Mouse (Mus musculus) CH12.LX (cell line): ENCODE measurements around the gene Pik3r1. TPM values are rescaled to one million over a fixed set of nuclear protein-coding genes. Genes with fewer than 3 reads are reported as not detected.

Experiments used
- DNase-seq: peaks from one replicate; pipeline ENCODE4 v3.0.0-alpha.2; 2013; ENCODE audit errors: extremely low read depth
- H3K27ac ChIP-seq: 2 replicates; pipeline ENCODE4 v1.5.1; 2012; ENCODE audit warnings: low read depth, mild to moderate bottlenecking, control low read depth, moderate library complexity; ENCODE audit not compliant: insufficient read depth
- H3K27me3 ChIP-seq: replicated peaks from 2 replicates; pipeline ENCODE3; 2012; ENCODE audit warnings: inconsistent platforms
- H3K36me3 ChIP-seq, 2 experiments: replicated peaks in 1 of 2; 2 replicates each; pipeline versions ENCODE3 to v1.6.1; 2012; ENCODE audit warnings: inconsistent platforms in 1 of 2, low read length in 1 of 2, mild to moderate bottlenecking in 1 of 2, mixed read lengths in 1 of 2, moderate library complexity in 1 of 2; ENCODE audit not compliant: control insufficient read depth in 1 of 2, insufficient read depth in 1 of 2
- H3K4me1 ChIP-seq, 2 experiments: 2 replicates each; pipeline ENCODE4 v1.6.1; 2012; ENCODE audit warnings: inconsistent platforms in 1 of 2, moderate library complexity in 1 of 2; ENCODE audit not compliant: insufficient read depth in 2 of 2, control insufficient read depth in 1 of 2
- H3K4me2 ChIP-seq: 2 replicates; pipeline ENCODE4 v1.6.1; 2012; ENCODE audit warnings: low read depth, mild to moderate bottlenecking, control low read depth; ENCODE audit not compliant: poor library complexity, insufficient read depth, severe bottlenecking
- H3K4me3 ChIP-seq, 3 experiments: fragments of 150-350 bp in 1 of 3; sonication (generic) in 1 of 3; replicated peaks in 1 of 3; 2 replicates each; pipeline versions ENCODE3 to v1.5.1; 2011 to 2012; ENCODE audit warnings: low read depth in 2 of 3, low read length in 2 of 3, mild to moderate bottlenecking in 2 of 3, moderate library complexity in 2 of 3, control low read depth in 1 of 3, improper control_type of control experiment in 1 of 3, inconsistent platforms in 1 of 3, mixed read lengths in 1 of 3; ENCODE audit not compliant: poor library complexity in 1 of 3
- H3K79me2 ChIP-seq: replicated peaks from 2 replicates; pipeline ENCODE4 v1.6.1; 2012; ENCODE audit warnings: mild to moderate bottlenecking, moderate library complexity; ENCODE audit not compliant: control insufficient read depth, poor library complexity, insufficient read depth, severe bottlenecking; ENCODE audit errors: extremely low read depth
- H3K9ac ChIP-seq: 2 replicates; pipeline ENCODE4 v1.6.1; 2012; ENCODE audit warnings: low read depth, mild to moderate bottlenecking, control low read depth, moderate library complexity; ENCODE audit not compliant: insufficient read depth
- H3K9me3 ChIP-seq: replicated peaks from 2 replicates; pipeline ENCODE3; 2012; ENCODE audit warnings: low read length, inconsistent platforms, mixed read lengths
- EP300 ChIP-seq: IDR thresholded peaks from 2 replicates; pipeline ENCODE4 v1.6.1; 2011; ENCODE audit warnings: low read length, improper control_type of control experiment
- JUND ChIP-seq: conservative IDR thresholded peaks from 2 replicates; pipeline ENCODE4 v1.6.1; 2011; ENCODE audit warnings: low read depth, low read length, improper control_type of control experiment
- KAT2A ChIP-seq: IDR thresholded peaks from 2 replicates; pipeline ENCODE4 v1.6.1; 2012; ENCODE audit warnings: low read length, improper control_type of control experiment, inconsistent platforms; ENCODE audit not compliant: insufficient replicate concordance
- MAZ ChIP-seq: IDR thresholded peaks from 2 replicates; pipeline ENCODE4 v1.6.1; 2012; ENCODE audit warnings: low read depth, mild to moderate bottlenecking, inconsistent platforms, low read length, improper control_type of control experiment, moderate library complexity
- MEF2A ChIP-seq: IDR thresholded peaks from 2 replicates; pipeline ENCODE4 v1.6.1; 2014; ENCODE audit warnings: low read depth, mild to moderate bottlenecking, inconsistent platforms, low read length, improper control_type of control experiment, borderline replicate concordance
- MXI1 ChIP-seq: IDR thresholded peaks from 2 replicates; pipeline ENCODE4 v1.6.1; 2011; ENCODE audit warnings: mild to moderate bottlenecking, low read depth, low read length, improper control_type of control experiment
- MYC ChIP-seq: IDR thresholded peaks from 2 replicates; pipeline ENCODE4 v1.6.1; 2011; ENCODE audit warnings: low read depth, mild to moderate bottlenecking, improper control_type of control experiment, low read length
- NELFE ChIP-seq: IDR thresholded peaks from 2 replicates; pipeline ENCODE4 v1.6.1; 2011; ENCODE audit warnings: low read depth, low read length, improper control_type of control experiment
- NRF1 ChIP-seq: IDR thresholded peaks from 2 replicates; pipeline ENCODE4 v1.6.1; 2014; ENCODE audit warnings: low read depth, mild to moderate bottlenecking, inconsistent platforms, low read length, improper control_type of control experiment, moderate library complexity
- PAX5 ChIP-seq: IDR thresholded peaks from 2 replicates; pipeline ENCODE4 v1.6.1; 2012; ENCODE audit warnings: low read length, inconsistent platforms, mixed read lengths
- POLR2A ChIP-seq: IDR thresholded peaks from 2 replicates; pipeline ENCODE4 v1.6.1; 2011; ENCODE audit warnings: low read depth, mild to moderate bottlenecking, improper control_type of control experiment, low read length
- POLR2AphosphoS2 ChIP-seq: IDR thresholded peaks from 2 replicates; pipeline ENCODE4 v1.6.1; 2011; ENCODE audit warnings: low read depth, low read length, improper control_type of control experiment
- SIN3A ChIP-seq: IDR thresholded peaks from 2 replicates; pipeline ENCODE4 v1.6.1; 2012; ENCODE audit warnings: low read length, improper control_type of control experiment, inconsistent platforms
- TBP ChIP-seq: conservative IDR thresholded peaks from 2 replicates; pipeline ENCODE4 v1.6.1; 2011; ENCODE audit warnings: low read depth, low read length, improper control_type of control experiment
- TCF12 ChIP-seq: IDR thresholded peaks from 2 replicates; pipeline ENCODE4 v1.6.1; 2014; ENCODE audit warnings: low read depth, mild to moderate bottlenecking, inconsistent platforms, low read length, improper control_type of control experiment
- USF2 ChIP-seq: conservative IDR thresholded peaks from 2 replicates; pipeline ENCODE4 v1.6.1; 2011; ENCODE audit warnings: low read depth, low read length, improper control_type of control experiment
- ZC3H11A ChIP-seq: IDR thresholded peaks from 2 replicates; pipeline ENCODE4 v1.6.1; 2012; ENCODE audit warnings: low read depth, mild to moderate bottlenecking, inconsistent platforms, low read length, improper control_type of control experiment
- ZKSCAN1 ChIP-seq: IDR thresholded peaks from 2 replicates; pipeline ENCODE4 v1.6.1; 2012; ENCODE audit warnings: low read depth, inconsistent platforms, low read length, improper control_type of control experiment, borderline replicate concordance
- ZMIZ1 ChIP-seq: IDR thresholded peaks from 2 replicates; pipeline ENCODE4 v1.6.1; 2012; ENCODE audit warnings: low read depth, mild to moderate bottlenecking, inconsistent platforms, low read length, improper control_type of control experiment
- ZNF384 ChIP-seq: IDR thresholded peaks from 2 replicates; pipeline ENCODE4 v1.6.1; 2012; ENCODE audit warnings: low read depth, low read length, improper control_type of control experiment, inconsistent platforms
- dilution Hi-C: fragments of 300-500 bp; cut with MboI; formaldehyde crosslinking; loops from 2 replicates; pipeline ENCODE4 v1.14.3; 2020; ENCODE audit warnings: low sequenced_read_pairs; ENCODE audit not compliant: extremely low pct_unique_long_range_greater_than_20kb, extremely low pct_ligation_motif_present
- in situ Hi-C: fragments of 300-500 bp; cut with MboI; formaldehyde crosslinking; loops from 3 replicates; pipeline ENCODE4 v1.14.3; 2019; ENCODE audit warnings: low sequenced_read_pairs, low pct_ligation_motif_present, low pct_unique_long_range_greater_than_20kb, mixed read lengths
- polyA plus RNA-seq: library from polyadenylated mRNA; unstranded; fragments of >175 nt; gene quantifications from 2 replicates; pipeline ENCODE4 v1.2.1, GENCODE M21; 2012; ENCODE audit warnings: low read depth; ENCODE audit not compliant: insufficient read length
- total RNA-seq, 2 experiments: library from RNA; depleted of rRNA; stranded (reverse); fragments of 300-350 nt in 1 of 2; fragments of >200 nt in 1 of 2; gene quantifications; 2 replicates each; pipeline ENCODE4 v1.2.3; 2012 to 2014

Pik3r1 gene
- total and polyA plus RNA-seq, 3 experiments = 17.5 to 21.0 (median 19.3) TPM

GRCm38 (mm10) chr13:101721901-101722595 lies 46.0 kb downstream of the Pik3r1 start:
- H3K4me3 ChIP-seq = no peak overlapping the region
- no peak for TF ChIP-seq JUND
- TF ChIP-seq TCF12 = no peak
- TF ChIP-seq SIN3A = no peak
- TF ChIP-seq ZMIZ1 = no peak
- TF ChIP-seq POLR2A = no peak
- no peak for TF ChIP-seq MEF2A
- no peak for TF ChIP-seq NRF1
- TF ChIP-seq POLR2AphosphoS2 = no peak
- no peak for TF ChIP-seq ZKSCAN1
- TF ChIP-seq USF2 = no peak
- TF ChIP-seq ZC3H11A = no peak
- TF ChIP-seq MAZ = no peak
- TF ChIP-seq EP300 = no peak
- no peak for TF ChIP-seq MYC
- no peak for TF ChIP-seq MXI1
- no peak for TF ChIP-seq PAX5
- in situ Hi-C loops = loop anchor here (25.0 kb wide), 1 partner anchor 835 kb away; no protein-coding TSS in a partner anchor
- no peak overlapping the region for H3K4me2 ChIP-seq
- no peak for DNase-seq
- peaks cover 0 to 33% of the 10 kb centered on the region in 2 experiments for H3K36me3 ChIP-seq
- H3K4me1 ChIP-seq = peaks cover 0 to 31% of the 10 kb centered on the region in 2 experiments; a peak in 2 of 4 replicates
- H3K9ac ChIP-seq = no peak overlapping the region
- no peak overlapping the region for H3K27ac ChIP-seq
- no peaks in the 10 kb centered on the region for H3K9me3 ChIP-seq
- no peaks in the 10 kb centered on the region for H3K27me3 ChIP-seq
- no peaks in the 10 kb centered on the region for H3K79me2 ChIP-seq
- dilution Hi-C loops = no loop called here

GRCm38 (mm10) chr13:101721154-101721553 lies 46.9 kb downstream of the Pik3r1 start:
- Histone ChIP-seq H3K9me3 (no peaks in the 10 kb centered on the region), H3K27ac (no peak overlapping the region), H3K27me3 (no peaks in the 10 kb centered on the region), H3K36me3 (peaks cover 0 to 34% of the 10 kb centered on the region in 2 experiments), H3K4me1 (peaks cover 0 to 23% of the 10 kb centered on the region in 2 experiments; a peak in 2 of 4 replicates), H3K9ac (no peak overlapping the region), H3K79me2 (no peaks in the 10 kb centered on the region), H3K4me3 (no peak overlapping the region), H3K4me2 (no peak overlapping the region)
- in situ Hi-C loops = loop anchor here (25.0 kb wide), 1 partner anchor 834 kb away; no protein-coding TSS in a partner anchor
- no peak for DNase-seq
- no peak for TF ChIP-seq ZKSCAN1
- no peak for TF ChIP-seq NRF1
- no peak for TF ChIP-seq TBP
- TF ChIP-seq KAT2A = no peak
- TF ChIP-seq ZNF384 = no peak
- TF ChIP-seq NELFE = no peak
- TF ChIP-seq USF2 = no peak
- dilution Hi-C loops = no loop called here
